In genomic region chr9:123275373-123275772, GRCm38 (mm10) we compare ENCODE assay signal across 23 mouse cellular contexts. TPM values are rescaled to one million over a fixed set of nuclear protein-coding genes. Genes with fewer than 3 reads are reported as not detected.
DNase-seq lines count a peak whose midpoint lies in the region; ATAC-seq and TF ChIP-seq lines count a peak whose summit lies in the region.
"Had no signal": no experiment of that assay in that cellular context is flagged by ENCODE, and none has a peak within 500 bp of the region (broad histone marks: within the 10 kb centered on the region; RNA-seq: fewer than 3 reads in every experiment).

No protein-coding gene starts in this region.

- ATAC-seq in liver, embryonic 11.5 days (replicated peaks; ENCODE audit: low FRiP score), result peak; percentile 30; the same call in 1 of the 2 replicates
- peak; percentile 30 to 59; a peak in 3 of 4 replicates for ATAC-seq in hematopoietic stem cell, adult 5-6 weeks (replicated peaks in 1 of 2; ENCODE audit: insufficient read depth in 1 of 2, low FRiP score in 2 of 2, low TSS enrichment in 1 of 2, low read depth in 1 of 2, poor library complexity in 2 of 2, severe bottlenecking in 2 of 2)
- ATAC-seq in liver, postnatal 0 days, result 0 out of 2 replicates have a peak, but pooled peaks have one; percentile 33
- ATAC-seq in megakaryocyte-erythroid progenitor cell, adult 5-6 weeks (replicated peaks; ENCODE audit: low FRiP score, low TSS enrichment, poor library complexity, severe bottlenecking), result peak; percentile 71
- ATAC-seq: forebrain, embryonic 13.5 days; hindbrain, embryonic 16.5 days; inflammation-experienced regulatory T-cells, adult 6 months had no signal

- no peak overlapping the region for H3K27ac ChIP-seq in liver, embryonic 11.5 days (ENCODE audit: low read depth, low read length)
- H3K27ac ChIP-seq in liver, postnatal 0 days (ENCODE audit: low read depth), result no peak overlapping the region
- H3K27ac ChIP-seq: embryonic facial prominence, embryonic 10.5 days; forebrain, embryonic 13.5 days; gastrocnemius, adult 2 months; heart, embryonic 13.5 days; hindbrain, embryonic 12.5 days had no signal

- H3K9me3 ChIP-seq in liver, embryonic 11.5 days (ENCODE audit: control insufficient read depth, low read length), result no peaks in the 10 kb centered on the region
- no peaks in the 10 kb centered on the region for H3K9me3 ChIP-seq in liver, postnatal 0 days (ENCODE audit: low read length)
- H3K9me3 ChIP-seq: embryonic facial prominence, embryonic 10.5 days; forebrain, embryonic 13.5 days; heart, embryonic 13.5 days; hindbrain, embryonic 12.5 days had no signal

- no peak for TF ChIP-seq CTCF in liver, postnatal 0 days (IDR thresholded peaks at IDR 0.05; ENCODE audit: low read depth)

- peaks cover 7% of the 10 kb centered on the region; the same call in 1 of the 2 replicates for H3K4me1 ChIP-seq in liver, embryonic 11.5 days (replicated peaks; ENCODE audit: control insufficient read depth, insufficient read depth, low read length)
- no peaks in the 10 kb centered on the region for H3K4me1 ChIP-seq in liver, postnatal 0 days (ENCODE audit: insufficient read depth)
- H3K4me1 ChIP-seq: embryonic facial prominence, embryonic 10.5 days; forebrain, embryonic 13.5 days; heart, embryonic 13.5 days; hindbrain, embryonic 12.5 days had no signal

- no peaks in the 10 kb centered on the region for H3K36me3 ChIP-seq in liver, embryonic 11.5 days (ENCODE audit: control insufficient read depth, insufficient read depth, low read length)
- no peaks in the 10 kb centered on the region for H3K36me3 ChIP-seq in liver, postnatal 0 days (replicated peaks; ENCODE audit: insufficient read depth, low read length)
- H3K36me3 ChIP-seq: embryonic facial prominence, embryonic 10.5 days; heart, embryonic 13.5 days; hindbrain, embryonic 12.5 days had no signal

- H3K27me3 ChIP-seq in liver, embryonic 11.5 days (replicated peaks; ENCODE audit: control insufficient read depth, insufficient read depth, low read length), result no peaks in the 10 kb centered on the region
- H3K27me3 ChIP-seq in liver, postnatal 0 days (ENCODE audit: insufficient read depth, low read length), result no peaks in the 10 kb centered on the region
- H3K27me3 ChIP-seq: CH12.LX; forebrain, embryonic 13.5 days; heart, embryonic 13.5 days; hindbrain, embryonic 12.5 days had no signal

- TF ChIP-seq EP300 in liver, postnatal 0 days (IDR thresholded peaks at IDR 0.05; ENCODE audit: low read depth), result peak; percentile 48; the same call in 1 of the 2 replicates

- H3K4me3 ChIP-seq in liver, embryonic 11.5 days (ENCODE audit: low read depth, low read length), result no peak overlapping the region
- no peak overlapping the region for H3K4me3 ChIP-seq in liver, postnatal 0 days (ENCODE audit: low read depth, low read length)
- H3K4me3 ChIP-seq: embryonic facial prominence, embryonic 10.5 days; forebrain, embryonic 13.5 days; gastrocnemius, adult 2 months; heart, embryonic 13.5 days; hindbrain, embryonic 12.5 days had no signal

- no peak for DNase-seq in liver, embryonic 11.5 days (ENCODE audit: low spot score)
- DNase-seq in liver, result no peak
- no peak for DNase-seq in liver, postnatal 0 days
- DNase-seq in gastrocnemius, postnatal 25 days, result no peak
- DNase-seq in urinary bladder, postnatal 10 days (ENCODE audit: low spot score), result no peak
- DNase-seq in adrenal gland, adult 18-20 months (ENCODE audit: low spot score in 2 of 2), result no peak
- DNase-seq: adrenal gland, adult 2 months; adrenal gland, postnatal 25 days; cerebellum, adult 18-20 months; cerebellum, adult 9-11 months; cerebellum, postnatal 36 days; gastrocnemius, adult 2 months; heart, postnatal 36 days had no signal

- H3K4me2 ChIP-seq in liver, embryonic 11.5 days, result no peak overlapping the region
- H3K4me2 ChIP-seq in liver, postnatal 0 days (ENCODE audit: low read depth, low read length), result no peak overlapping the region
- H3K4me2 ChIP-seq: forebrain, embryonic 13.5 days; heart, embryonic 13.5 days; hindbrain, embryonic 12.5 days had no signal

- no peak overlapping the region for H3K9ac ChIP-seq in liver, embryonic 11.5 days (ENCODE audit: low read depth, low read length)
- no peak overlapping the region for H3K9ac ChIP-seq in liver, postnatal 0 days (replicated peaks)
- H3K9ac ChIP-seq: forebrain, embryonic 13.5 days; heart, embryonic 13.5 days; hindbrain, embryonic 12.5 days had no signal

- 44% methylated on average over 2 of the region's 2 CpGs for WGBS in liver, embryonic 11.5 days
- 50% methylated on average over 2 of the region's 2 CpGs for WGBS in liver, postnatal 0 days (ENCODE audit: insufficient replicate concordance)

RNA-seq across cellular contexts. Expression of gene Tmem158, which starts 14.8 kb away (rescaled TPM):
- polyA plus RNA-seq in liver, embryonic 11.5 days (2014; fragmentation: Nextera tagmentation; extraction: Ambion mirVana), result 7.2 and 9.8 TPM in 2 replicates
- 2.7 and 3.3 TPM in 2 replicates for total RNA-seq in hematopoietic stem cell, adult 5-6 weeks (2017)
- polyA plus RNA-seq in liver, postnatal 0 days (2015; fragmentation: Nextera tagmentation; extraction: Ambion mirVana), result 2.8 and 3.6 TPM in 2 replicates
- 0.85 and 2.1 TPM in 2 replicates for total RNA-seq in megakaryocyte-erythroid progenitor cell, adult 5-6 weeks (2014; fragmentation: Nextera tagmentation)
- 4.3 TPM in 1 of 2 replicates, not detected in the other for total RNA-seq in megakaryocyte-erythroid progenitor cell, adult 5-6 weeks (2017)
- total RNA-seq in gastrocnemius, postnatal 25 days (2021), result 1 to 10 TPM in 1 of 2 experiments, under 1 TPM in 1; 1.00 to 3.1 TPM
- total RNA-seq in adrenal gland, adult 18-20 months (2021), result 1 to 10 TPM; 7.5 to 9.2 TPM

RNA-seq across cellular contexts. Expression of gene Cdcp1, which starts 59.5 kb away (rescaled TPM):
- polyA plus RNA-seq in liver, embryonic 11.5 days (2014; fragmentation: Nextera tagmentation; extraction: Ambion mirVana), result 0.59 and 0.83 TPM in 2 replicates
- 4.7 and 8.9 TPM in 2 replicates for total RNA-seq in hematopoietic stem cell, adult 5-6 weeks (2017)
- 0.90 and 1.2 TPM in 2 replicates for polyA plus RNA-seq in liver, postnatal 0 days (2015; fragmentation: Nextera tagmentation; extraction: Ambion mirVana)
- total RNA-seq in megakaryocyte-erythroid progenitor cell, adult 5-6 weeks (2014; fragmentation: Nextera tagmentation), result 0.57 and 1.2 TPM in 2 replicates
- 0.38 and 0.72 TPM in 2 replicates for total RNA-seq in megakaryocyte-erythroid progenitor cell, adult 5-6 weeks (2017)
- not detected for total RNA-seq in gastrocnemius, postnatal 25 days (2021)
- total RNA-seq in adrenal gland, adult 18-20 months (2021), result under 1 TPM in 1 of 2 experiments, not detected in 1; 0.07 TPM
- total RNA-seq: gastrocnemius, adult 2 months; gastrocnemius, postnatal 4 days had no signal
- polyA plus RNA-seq: forebrain, embryonic 13.5 days had no signal
